Mouse (Mus musculus) spleen, adult 2 months (tissue): ENCODE measurements around the gene Pdzd3.

Experiments
- CTCF ChIP-seq: fragments of 200-500 bp; IDR thresholded peaks from 2 replicates; pipeline ENCODE4 v1.5.1; 2011; ENCODE audit warnings: mild to moderate bottlenecking, inconsistent platforms; ENCODE audit not compliant: insufficient read depth, insufficient read length, insufficient replicate concordance; ENCODE audit errors: extremely low read depth
- POLR2A ChIP-seq: fragments of 200-500 bp; IDR thresholded peaks from 2 replicates; pipeline ENCODE4 v1.6.1; 2011; ENCODE audit warnings: low read depth, low read length, inconsistent platforms

DNA sequence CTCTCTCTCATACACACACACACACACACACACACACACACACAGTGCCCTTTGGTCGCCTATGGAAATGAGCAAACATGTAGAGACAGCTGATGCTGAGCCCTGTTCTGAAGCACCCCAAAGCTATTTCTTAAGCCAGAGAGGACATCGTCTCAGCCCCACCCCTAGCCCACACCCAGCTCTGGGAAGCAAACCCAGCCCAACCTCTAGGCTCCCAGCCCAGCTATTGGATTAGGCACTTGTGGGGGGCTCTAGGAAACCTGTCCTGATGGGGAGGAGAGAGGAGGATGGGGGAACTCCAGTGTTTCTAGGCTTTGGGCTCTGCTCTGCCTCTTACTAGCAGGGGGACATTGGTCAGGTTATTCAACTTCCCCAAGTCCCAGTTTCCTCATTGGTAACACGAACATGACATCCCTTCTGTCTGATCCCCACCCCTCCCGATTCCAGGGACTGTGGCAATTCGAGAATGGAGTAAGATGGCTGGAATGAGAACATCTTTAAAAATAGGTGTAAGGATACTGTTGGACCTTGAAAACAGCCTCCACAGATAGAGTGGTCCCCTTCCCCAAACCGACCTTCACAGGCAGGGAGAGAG is 35.1 kb upstream of the Pdzd3 start:
- TF ChIP-seq CTCF (no peak), POLR2A (no peak)
